Mouse (Mus musculus) heart, embryonic 14.5 days (tissue): ENCODE data around the gene Slc30a6. TPM values are rescaled to one million over a fixed set of nuclear protein-coding genes. Genes with fewer than 3 reads are reported as not detected.

Experiments
- ATAC-seq: fragments of 200-750 bp; cut with Nextera tagmentation; 2 replicates; pipeline ENCODE4 v1.8.0; 2017; ENCODE audit warnings: low read depth, moderate TSS enrichment; ENCODE audit not compliant: insufficient number of reproducible peaks, insufficient read depth, low FRiP score
- H3K27ac ChIP-seq, 2 experiments: fragments of 200-500 bp in 1 of 2; fragments of 300-500 bp in 1 of 2; sonication (generic) in 1 of 2; replicated peaks in 1 of 2; 2 replicates each; pipeline ENCODE4 v1.5.1; 2012 to 2014; ENCODE audit warnings: low read depth in 2 of 2, low read length in 2 of 2, control low read depth in 1 of 2, mild to moderate bottlenecking in 1 of 2, mixed read lengths in 1 of 2; ENCODE audit not compliant: control insufficient read depth in 1 of 2, insufficient read depth in 1 of 2
- H3K27me3 ChIP-seq: fragments of 300-500 bp; sonication (generic); 2 replicates; pipeline ENCODE4 v1.6.1; 2014; ENCODE audit warnings: mild to moderate bottlenecking, low read length, control low read depth; ENCODE audit not compliant: control insufficient read depth, insufficient read depth
- H3K36me3 ChIP-seq: fragments of 300-500 bp; sonication (generic); 2 replicates; pipeline ENCODE4 v1.6.1; 2014; ENCODE audit warnings: mild to moderate bottlenecking, control low read depth, low read length, mixed read lengths; ENCODE audit not compliant: control insufficient read depth, insufficient read depth
- H3K4me1 ChIP-seq, 2 experiments: fragments of 200-500 bp in 1 of 2; fragments of 300-500 bp in 1 of 2; sonication (generic) in 1 of 2; 2 replicates each; pipeline ENCODE4 v1.6.1; 2012 to 2014; ENCODE audit warnings: low read length in 2 of 2, control low read depth in 1 of 2, mixed read lengths in 1 of 2; ENCODE audit not compliant: control insufficient read depth in 2 of 2, insufficient read depth in 2 of 2
- H3K4me2 ChIP-seq: fragments of 300-500 bp; sonication (generic); 2 replicates; pipeline ENCODE4 v1.6.1; 2014; ENCODE audit warnings: mild to moderate bottlenecking, low read length
- H3K4me3 ChIP-seq, 2 experiments: fragments of 200-500 bp in 1 of 2; fragments of 300-500 bp in 1 of 2; sonication (generic) in 1 of 2; 2 replicates each; pipeline ENCODE4 v1.5.1; 2012 to 2014; ENCODE audit warnings: low read length in 2 of 2, mild to moderate bottlenecking in 2 of 2, control low read depth in 1 of 2, low read depth in 1 of 2, moderate library complexity in 1 of 2; ENCODE audit not compliant: control insufficient read depth in 1 of 2, insufficient read depth in 1 of 2
- H3K9ac ChIP-seq: fragments of 300-500 bp; sonication (generic); 2 replicates; pipeline ENCODE4 v1.6.1; 2014; ENCODE audit warnings: mild to moderate bottlenecking, low read length
- H3K9me3 ChIP-seq: fragments of 300-500 bp; sonication (generic); 2 replicates; pipeline ENCODE4 v1.6.1; 2016; ENCODE audit warnings: low read length, control low read depth; ENCODE audit not compliant: control insufficient read depth
- WGBS: fragments of 180-500 bp; shearing (Covaris S2); extraction: QIAGEN DNeasy Blood & Tissue Kit; methylation state at CpG from one replicate; pipeline ENCODE4 v1.1.7; 2014; 5-methylcytosine and 5-hydroxymethylcytosine counted together
- polyA plus RNA-seq: library from polyadenylated mRNA; unstranded; fragments of >200 nt; fragmentation: Nextera tagmentation; extraction: Ambion mirVana; gene quantifications from 2 replicates; pipeline ENCODE4 v1.2.1, GENCODE M21; 2014

Gene Slc30a6
- polyA plus RNA-seq, 1 experiment from 2014 or later: 28.3 TPM

DNA sequence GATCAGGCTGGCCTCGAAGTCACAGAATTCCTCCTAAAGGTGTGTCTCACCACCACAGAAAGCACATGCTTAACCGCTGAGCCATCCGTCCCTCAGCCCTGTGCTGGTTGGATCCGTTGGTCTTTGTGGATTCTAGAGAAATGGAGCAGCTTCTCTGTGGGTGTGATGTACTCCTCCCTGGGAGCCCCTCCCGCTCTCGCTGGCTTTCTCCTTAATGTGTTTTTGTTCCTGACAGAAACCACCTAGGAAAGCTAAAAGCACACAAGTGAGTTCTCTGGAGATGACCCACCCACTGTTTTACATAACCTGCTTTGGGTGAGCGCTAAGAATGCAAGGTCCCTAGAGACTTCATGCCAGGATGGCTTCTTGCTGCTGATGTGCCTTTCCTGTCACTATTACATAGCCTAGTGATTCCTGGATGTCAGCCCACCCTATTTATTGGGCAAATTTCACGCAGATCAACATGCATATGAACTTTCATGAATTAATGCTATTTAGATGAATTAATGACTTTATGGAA, 21.5 kb downstream of the Slc30a6 start:
- WGBS: 89% methylated on average over 8 of the region's 8 CpGs
- H3K4me2 ChIP-seq: no peak overlapping the region
- H3K4me3 ChIP-seq: no peak overlapping the region
- H3K36me3 ChIP-seq: peaks cover 89% of the 10 kb centered on the region
- ATAC-seq: no peak
- H3K9me3 ChIP-seq: no peaks in the 10 kb centered on the region
- H3K9ac ChIP-seq: no peak overlapping the region
- H3K4me1 ChIP-seq: no peaks in the 10 kb centered on the region
- no peak overlapping the region for H3K27ac ChIP-seq
- H3K27me3 ChIP-seq: no peaks in the 10 kb centered on the region

DNA sequence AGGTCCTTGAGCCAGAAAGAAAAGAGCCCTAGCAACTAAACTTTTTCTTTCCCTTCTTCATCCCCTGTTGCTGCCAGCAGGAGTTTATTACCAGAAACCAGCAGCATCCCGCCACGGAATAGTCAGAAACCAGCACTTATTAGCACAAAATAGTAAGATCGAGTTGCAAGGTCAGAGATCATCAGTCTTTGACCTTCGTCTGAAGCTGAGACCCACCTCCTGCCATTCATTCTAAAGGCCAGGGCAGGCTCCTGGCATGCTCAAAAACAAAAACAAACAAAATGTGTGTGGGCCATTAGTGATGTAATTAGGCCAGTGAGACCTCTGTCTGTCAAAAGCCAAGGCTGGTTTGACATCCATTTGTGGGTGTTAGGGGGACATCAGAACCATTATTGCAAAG, 22.8 kb downstream of the Slc30a6 start:
- peaks cover 86% of the 10 kb centered on the region for H3K36me3 ChIP-seq

DNA sequence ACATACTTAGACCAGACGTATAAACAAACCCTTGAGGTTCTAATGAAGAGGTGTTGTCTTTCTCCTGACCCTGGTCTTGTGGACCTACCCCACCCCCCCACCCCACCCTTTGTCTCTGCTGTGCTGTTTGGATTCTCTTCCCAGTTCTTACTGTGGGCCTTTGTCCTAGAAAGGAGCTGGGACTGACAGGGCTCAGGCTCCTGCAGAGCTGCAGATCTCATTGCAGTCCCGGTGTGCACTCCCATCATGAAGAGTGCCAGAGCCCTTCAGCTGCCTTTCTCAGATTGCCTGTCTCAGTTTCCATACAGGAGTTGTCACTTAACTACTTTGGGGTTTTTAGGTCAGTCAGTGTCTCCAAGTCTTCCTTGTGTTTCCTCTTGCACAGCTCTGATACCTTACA, 25.2 kb downstream of the Slc30a6 start:
- ATAC-seq: no peak
- no peak overlapping the region for H3K4me2 ChIP-seq
- WGBS: 80% methylated on average over 2 of the region's 2 CpGs
- no peak overlapping the region for H3K27ac ChIP-seq
- no peak overlapping the region for H3K4me3 ChIP-seq
- H3K27me3 ChIP-seq: no peaks in the 10 kb centered on the region
- no peak overlapping the region for H3K9ac ChIP-seq
- H3K9me3 ChIP-seq: no peaks in the 10 kb centered on the region
- H3K4me1 ChIP-seq: peaks cover 0 to 6% of the 10 kb centered on the region in 2 experiments; a peak in 2 of 4 replicates
- peaks cover 83% of the 10 kb centered on the region for H3K36me3 ChIP-seq

More for the DNA sequence above, 22.8 kb downstream of the Slc30a6 start:
- no peak overlapping the region for H3K9ac ChIP-seq
- WGBS: 82% methylated on average over 4 of the region's 4 CpGs
- H3K27me3 ChIP-seq: no peaks in the 10 kb centered on the region
- H3K4me2 ChIP-seq: no peak overlapping the region
- no peak overlapping the region for H3K27ac ChIP-seq
- H3K4me1 ChIP-seq: no peaks in the 10 kb centered on the region
- no peak for ATAC-seq
- H3K4me3 ChIP-seq: no peak overlapping the region
- H3K9me3 ChIP-seq: no peaks in the 10 kb centered on the region

DNA sequence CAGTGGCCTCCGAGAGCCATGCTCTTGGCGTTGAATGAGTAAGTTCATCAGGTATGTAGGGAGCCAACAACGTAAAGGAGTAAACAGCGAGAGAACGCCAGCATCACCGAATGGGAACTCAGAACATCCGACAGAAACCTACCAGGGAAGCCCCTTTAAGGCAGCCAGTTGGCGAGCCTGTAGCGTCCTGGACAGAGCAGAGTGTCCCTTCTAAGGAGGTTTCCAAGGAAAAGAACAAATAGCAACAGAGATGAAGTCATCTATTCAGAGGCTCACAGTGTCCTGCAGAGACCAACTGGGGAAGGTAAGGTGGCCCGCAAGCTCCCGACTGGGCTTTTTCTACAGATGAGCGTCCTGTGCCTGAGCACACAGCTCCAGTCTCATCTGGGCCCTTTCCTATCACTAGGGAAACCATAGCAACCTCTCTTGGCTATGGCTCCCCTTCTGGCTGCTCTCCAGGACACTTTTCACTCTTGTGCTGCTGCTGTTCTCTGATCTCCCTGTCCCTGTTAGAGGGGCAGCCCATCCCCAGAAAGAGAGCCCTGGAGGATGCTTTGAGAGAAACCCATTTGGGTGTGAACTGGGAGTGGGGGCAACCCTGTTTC, 29.1 kb downstream of the Slc30a6 start:
- Histone ChIP-seq H3K4me2 (no peak overlapping the region), H3K9ac (no peak overlapping the region), H3K27me3 (no peaks in the 10 kb centered on the region), H3K4me3 (no peak overlapping the region), H3K27ac (no peak overlapping the region), H3K4me1 (peaks cover 0 to 6% of the 10 kb centered on the region in 2 experiments; a peak in 2 of 4 replicates), H3K36me3 (peaks cover 67% of the 10 kb centered on the region), H3K9me3 (0 out of 2 replicates have a peak, but pooled peaks cover 3% of the 10 kb centered on the region)
- peak; percentile 59 for ATAC-seq
- WGBS: 73% methylated on average over 12 of the region's 12 CpGs

DNA sequence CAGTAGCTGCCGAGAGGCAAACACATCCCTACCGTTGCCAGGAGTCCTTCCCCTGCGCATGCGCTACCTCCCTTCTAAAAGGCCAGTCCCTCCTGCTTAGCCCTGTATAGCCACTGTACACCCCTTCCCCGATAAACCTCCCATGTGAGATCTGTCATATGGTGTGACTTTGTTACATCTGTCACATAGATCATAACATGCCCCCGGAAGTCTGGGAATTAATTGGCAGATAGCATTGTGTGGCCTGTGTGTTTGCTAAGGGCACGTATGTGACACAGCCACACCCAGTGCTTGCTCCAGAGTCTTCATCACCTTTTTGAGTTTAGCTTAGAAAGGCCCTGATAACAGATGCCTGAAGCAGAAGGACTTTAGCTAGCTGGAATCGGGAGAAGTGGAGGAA, 34.7 kb downstream of the Slc30a6 start:
- no peak overlapping the region for H3K9ac ChIP-seq
- peak overlapping the region in 1 of 2 experiments; percentile 10; a peak in 1 of 4 replicates for H3K27ac ChIP-seq
- no peak overlapping the region for H3K4me2 ChIP-seq
- peaks cover 22% of the 10 kb centered on the region for H3K36me3 ChIP-seq
- 62% methylated on average over 8 of the region's 8 CpGs for WGBS
- no peak for ATAC-seq
- peaks cover 8 to 13% of the 10 kb centered on the region in 2 experiments for H3K4me1 ChIP-seq
- H3K9me3 ChIP-seq: 0 out of 2 replicates have a peak, but pooled peaks cover 3% of the 10 kb centered on the region
- no peaks in the 10 kb centered on the region for H3K27me3 ChIP-seq
- no peak overlapping the region for H3K4me3 ChIP-seq

DNA sequence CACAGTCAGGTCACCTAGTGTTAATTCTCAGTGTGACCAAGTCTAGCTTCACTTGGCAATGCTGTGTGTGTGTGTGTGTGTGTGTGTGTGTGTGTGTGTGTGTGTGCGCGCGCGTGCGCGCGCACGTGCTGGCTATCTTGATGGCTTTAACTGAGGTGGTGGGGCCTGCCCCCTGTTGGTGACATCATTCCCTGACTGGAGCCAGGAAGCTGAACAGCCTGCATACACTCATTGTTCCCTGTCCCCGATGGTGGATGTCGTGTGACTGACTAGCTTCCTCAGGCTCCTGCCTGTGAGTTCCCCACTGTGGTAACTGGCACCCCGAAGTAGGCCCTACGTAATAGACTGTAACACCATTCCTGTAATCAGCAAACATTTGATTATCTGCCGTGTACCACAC, 36.1 kb downstream of the Slc30a6 start:
- 51% methylated on average over 13 of the region's 13 CpGs for WGBS
- Histone ChIP-seq H3K9ac (no peak overlapping the region), H3K4me2 (no peak overlapping the region), H3K27me3 (no peaks in the 10 kb centered on the region), H3K36me3 (peaks cover 10% of the 10 kb centered on the region), H3K9me3 (0 out of 2 replicates have a peak, but pooled peaks cover 3% of the 10 kb centered on the region), H3K4me1 (peaks cover 8 to 13% of the 10 kb centered on the region in 2 experiments), H3K4me3 (no peak overlapping the region), H3K27ac (no peak overlapping the region)
- no peak for ATAC-seq

DNA sequence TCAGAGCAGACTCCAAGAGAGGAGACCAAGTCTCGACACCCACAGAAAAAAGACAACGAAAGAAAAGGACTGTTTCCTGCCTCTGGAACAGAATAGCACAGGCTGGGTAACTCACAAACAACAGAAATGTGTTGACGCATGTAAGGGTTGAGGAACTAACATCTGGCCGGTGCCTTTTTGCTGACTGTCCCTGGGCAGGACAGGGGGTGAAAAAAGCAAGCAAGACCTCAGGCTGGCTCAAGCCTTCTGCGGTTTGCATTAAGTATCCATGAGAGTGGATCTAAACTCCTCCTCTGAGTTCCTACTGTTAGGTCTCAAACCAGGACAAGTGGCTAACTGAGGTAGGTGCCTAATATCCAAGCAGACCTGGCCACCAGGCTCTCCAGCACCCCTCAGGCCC, 37.2 kb downstream of the Slc30a6 start:
- H3K4me3 ChIP-seq: no peak overlapping the region
- no peak for ATAC-seq
- WGBS: 66% methylated on average over 5 of the region's 5 CpGs

More for the DNA sequence above, 37.2 kb downstream of the Slc30a6 start:
- H3K4me2 ChIP-seq: no peak overlapping the region
- H3K4me1 ChIP-seq: peaks cover 8 to 13% of the 10 kb centered on the region in 2 experiments
- H3K36me3 ChIP-seq: no peaks in the 10 kb centered on the region; the same call in 1 of the 2 replicates
- no peaks in the 10 kb centered on the region for H3K27me3 ChIP-seq
- H3K9ac ChIP-seq: no peak overlapping the region
- no peak overlapping the region for H3K27ac ChIP-seq
- H3K9me3 ChIP-seq: 0 out of 2 replicates have a peak, but pooled peaks cover 3% of the 10 kb centered on the region
